Mouse (Mus musculus): ENCODE results near the gene Thy1. TPM values are rescaled to one million over a fixed set of nuclear protein-coding genes. Genes with fewer than 3 reads are reported as not detected.

The Thy1 gene
- polyA plus RNA-seq, 1 experiment from 2014 or later, result 0.26 TPM

GRCm38 (mm10) chr9:44085276-44085675, 42.1 kb downstream of the Thy1 start:
- H3K4me2 ChIP-seq, result peak overlapping the region; percentile 95
- 7% methylated on average over 10 of the region's 10 CpGs for WGBS (ENCODE audit: insufficient replicate concordance)
- peak overlapping the region; percentile 45 for H3K9ac ChIP-seq
- peaks cover 51% of the 10 kb centered on the region for H3K4me1 ChIP-seq (replicated peaks)
- H3K27ac ChIP-seq (replicated peaks), result no peak overlapping the region
- no peaks in the 10 kb centered on the region for H3K9me3 ChIP-seq (replicated peaks)
- peaks cover 76% of the 10 kb centered on the region for H3K27me3 ChIP-seq
- peak overlapping the region; percentile 61 for H3K4me3 ChIP-seq (replicated peaks)
- H3K36me3 ChIP-seq (replicated peaks), result no peaks in the 10 kb centered on the region
- 0 out of 2 replicates have a peak, but pooled peaks have one; percentile 5 for ATAC-seq (ENCODE audit: insufficient read depth)

- Histone ChIP-seq H3K9me3 (replicated peaks) (no peaks in the 10 kb centered on the region), H3K4me3 (replicated peaks) (no peak overlapping the region), H3K4me1 (replicated peaks) (peaks cover 51% of the 10 kb centered on the region), H3K27ac (replicated peaks) (no peak overlapping the region), H3K36me3 (replicated peaks) (no peaks in the 10 kb centered on the region), H3K4me2 (peak overlapping the region; percentile 95), H3K27me3 (peaks cover 76% of the 10 kb centered on the region), H3K9ac (no peak overlapping the region)
- no peak for ATAC-seq (ENCODE audit: insufficient read depth)
- 66% methylated on average over 15 of the region's 15 CpGs for WGBS (ENCODE audit: insufficient replicate concordance)
Observed at GRCm38 (mm10) chr9:44085741-44086665, 42.8 kb downstream of the Thy1 start.

GRCm38 (mm10) chr9:44086960-44087359, 43.8 kb downstream of the Thy1 start:
- Histone ChIP-seq H3K9me3 (replicated peaks) (no peaks in the 10 kb centered on the region), H3K4me3 (replicated peaks) (no peak overlapping the region), H3K27me3 (peaks cover 70% of the 10 kb centered on the region), H3K4me2 (no peak overlapping the region), H3K4me1 (replicated peaks) (peaks cover 51% of the 10 kb centered on the region), H3K9ac (no peak overlapping the region), H3K36me3 (replicated peaks) (0 out of 2 replicates have a peak, but pooled peaks cover 2% of the 10 kb centered on the region), H3K27ac (replicated peaks) (no peak overlapping the region)
- 71% methylated on average over 10 of the region's 10 CpGs for WGBS (ENCODE audit: insufficient replicate concordance)
- ATAC-seq (ENCODE audit: insufficient read depth), result no peak

GRCm38 (mm10) chr9:44087761-44088455, 44.7 kb downstream of the Thy1 start:
- Histone ChIP-seq H3K4me1 (replicated peaks) (peaks cover 51% of the 10 kb centered on the region), H3K4me3 (replicated peaks) (no peak overlapping the region), H3K9ac (no peak overlapping the region), H3K36me3 (replicated peaks) (0 out of 2 replicates have a peak, but pooled peaks cover 2% of the 10 kb centered on the region), H3K27ac (replicated peaks) (no peak overlapping the region), H3K27me3 (peaks cover 60% of the 10 kb centered on the region), H3K9me3 (replicated peaks) (no peaks in the 10 kb centered on the region), H3K4me2 (0 out of 2 replicates have a peak overlapping the region, but pooled peaks have one; percentile 1)
- 25% methylated on average over 15 of the region's 15 CpGs for WGBS (ENCODE audit: insufficient replicate concordance)
- ATAC-seq (ENCODE audit: insufficient read depth), result no peak

- peak overlapping the region; percentile 49; the same call in 1 of the 2 replicates for H3K27ac ChIP-seq (replicated peaks)
- H3K4me3 ChIP-seq (replicated peaks), result no peak overlapping the region
- H3K4me2 ChIP-seq, result peak overlapping the region; percentile 38
- ATAC-seq (ENCODE audit: insufficient read depth), result no peak
- no peak overlapping the region for H3K9ac ChIP-seq
- H3K4me1 ChIP-seq (replicated peaks), result peaks cover 44% of the 10 kb centered on the region
- H3K9me3 ChIP-seq (replicated peaks), result no peaks in the 10 kb centered on the region
- 0 out of 2 replicates have a peak, but pooled peaks cover 4% of the 10 kb centered on the region for H3K36me3 ChIP-seq (replicated peaks)
- WGBS (ENCODE audit: insufficient replicate concordance), result 19% methylated on average over 12 of the region's 12 CpGs
- H3K27me3 ChIP-seq, result peaks cover 49% of the 10 kb centered on the region
Observed at GRCm38 (mm10) chr9:44088877-44089608, 45.9 kb downstream of the Thy1 start.

- no peaks in the 10 kb centered on the region for H3K9me3 ChIP-seq (replicated peaks)
- H3K27ac ChIP-seq (replicated peaks), result no peak overlapping the region
- 47% methylated on average over 24 of the region's 24 CpGs for WGBS (ENCODE audit: insufficient replicate concordance)
- H3K4me1 ChIP-seq (replicated peaks), result peaks cover 24% of the 10 kb centered on the region
- H3K9ac ChIP-seq, result no peak overlapping the region
- H3K4me2 ChIP-seq, result no peak overlapping the region
- no peak for ATAC-seq (ENCODE audit: insufficient read depth)
- H3K36me3 ChIP-seq (replicated peaks), result 0 out of 2 replicates have a peak, but pooled peaks cover 4% of the 10 kb centered on the region
- no peak overlapping the region for H3K4me3 ChIP-seq (replicated peaks)
- H3K27me3 ChIP-seq, result 0 out of 2 replicates have a peak, but pooled peaks cover 4% of the 10 kb centered on the region
Observed at GRCm38 (mm10) chr9:44093612-44094503, 50.7 kb downstream of the Thy1 start.

GRCm38 (mm10) chr9:44094737-44095136, 51.6 kb downstream of the Thy1 start:
- WGBS (ENCODE audit: insufficient replicate concordance), result 23% methylated on average over 3 of the region's 3 CpGs
- no peak overlapping the region for H3K4me3 ChIP-seq (replicated peaks)
- H3K27ac ChIP-seq (replicated peaks), result no peak overlapping the region
- 0 out of 2 replicates have a peak, but pooled peaks cover 4% of the 10 kb centered on the region for H3K36me3 ChIP-seq (replicated peaks)
- H3K9me3 ChIP-seq (replicated peaks), result no peaks in the 10 kb centered on the region
- H3K4me1 ChIP-seq (replicated peaks), result peaks cover 16% of the 10 kb centered on the region
- no peaks in the 10 kb centered on the region for H3K27me3 ChIP-seq
- ATAC-seq (ENCODE audit: insufficient read depth), result no peak
- no peak overlapping the region for H3K4me2 ChIP-seq
- H3K9ac ChIP-seq, result no peak overlapping the region

GRCm38 (mm10) chr9:44095781-44096180, 52.6 kb downstream of the Thy1 start:
- no peak for ATAC-seq (ENCODE audit: insufficient read depth)
- no peak overlapping the region for H3K9ac ChIP-seq
- no peak overlapping the region for H3K27ac ChIP-seq (replicated peaks)
- peaks cover 12% of the 10 kb centered on the region for H3K4me1 ChIP-seq (replicated peaks)
- 75% methylated on average over 9 of the region's 9 CpGs for WGBS (ENCODE audit: insufficient replicate concordance)
- H3K27me3 ChIP-seq, result no peaks in the 10 kb centered on the region
- no peak overlapping the region for H3K4me3 ChIP-seq (replicated peaks)
- H3K36me3 ChIP-seq (replicated peaks), result 0 out of 2 replicates have a peak, but pooled peaks cover 4% of the 10 kb centered on the region
- no peak overlapping the region for H3K4me2 ChIP-seq
- no peaks in the 10 kb centered on the region for H3K9me3 ChIP-seq (replicated peaks)

GRCm38 (mm10) chr9:44096536-44096935, 53.4 kb downstream of the Thy1 start:
- H3K36me3 ChIP-seq (replicated peaks), result 0 out of 2 replicates have a peak, but pooled peaks cover 4% of the 10 kb centered on the region
- H3K27ac ChIP-seq (replicated peaks), result no peak overlapping the region
- ATAC-seq (ENCODE audit: insufficient read depth), result no peak
- no peak overlapping the region for H3K4me2 ChIP-seq
- no peaks in the 10 kb centered on the region for H3K9me3 ChIP-seq (replicated peaks)
- peaks cover 12% of the 10 kb centered on the region for H3K4me1 ChIP-seq (replicated peaks)
- H3K9ac ChIP-seq, result no peak overlapping the region
- H3K4me3 ChIP-seq (replicated peaks), result no peak overlapping the region
- 64% methylated on average over 9 of the region's 9 CpGs for WGBS (ENCODE audit: insufficient replicate concordance)
- no peaks in the 10 kb centered on the region for H3K27me3 ChIP-seq
